Mouse (Mus musculus) thymus, adult 2 months (tissue): ENCODE data around the gene Cfap46.

Experiments used
- CTCF ChIP-seq: fragments of 200-500 bp; IDR thresholded peaks from 2 replicates; pipeline ENCODE4 v1.5.1; 2012; ENCODE audit warnings: mild to moderate bottlenecking, control low read depth, low read length, moderate library complexity, borderline replicate concordance; ENCODE audit not compliant: control insufficient read depth, poor library complexity, insufficient read depth; ENCODE audit errors: extremely low read depth
- POLR2A ChIP-seq: fragments of 200-500 bp; IDR thresholded peaks from 2 replicates; pipeline ENCODE4 v1.6.1; 2012; ENCODE audit warnings: mild to moderate bottlenecking, low read length, control low read depth, moderate library complexity; ENCODE audit not compliant: control insufficient read depth, poor library complexity, insufficient read depth; ENCODE audit errors: extremely low read depth

GRCm38 (mm10) chr7:139580851-139581775 is 102.5 kb downstream of the Cfap46 start:
- TF ChIP-seq POLR2A (no peak), CTCF (no peak)
